Mouse (Mus musculus): Measurements from ENCODE around the gene Lect2. TPM values are rescaled to one million over a fixed set of nuclear protein-coding genes. Genes with fewer than 3 reads are reported as not detected.

Gene Lect2
- polyA plus RNA-seq (2017; shearing (Covaris generic)): not detected

GRCm38 (mm10) chr13:56548401-56548800, at the start of gene Lect2:
Gene Lect2 (minus strand): TSS chr13:56548502.

GRCm38 (mm10) chr13:56522081-56522820, 26.1 kb downstream of the Lect2 start, which contains the start of gene Fbxl21:
Gene Fbxl21 (plus strand): TSS chr13:56522472.

Other genes starting within 250 kb of the Lect2 start
- not detected for gene Gm3045, start 121.9 kb downstream of the Lect2 start, polyA plus RNA-seq (2017; shearing (Covaris generic))
- gene Slc25a48, start 110.1 kb downstream of the Lect2 start, polyA plus RNA-seq (2017; shearing (Covaris generic)): not detected
- not detected for gene Il9, start 66.3 kb downstream of the Lect2 start, polyA plus RNA-seq (2017; shearing (Covaris generic))
- 2.5 TPM for gene Fbxl21, start 26.0 kb downstream of the Lect2 start, polyA plus RNA-seq (2017; shearing (Covaris generic))
- 0.62 TPM for gene Tgfbi, start 61.0 kb upstream of the Lect2 start, polyA plus RNA-seq (2017; shearing (Covaris generic))
- gene Smad5, start 154.5 kb upstream of the Lect2 start, polyA plus RNA-seq (2017; shearing (Covaris generic)): 21.3 TPM
- gene Gm45623, start 205.3 kb upstream of the Lect2 start, polyA plus RNA-seq (2017; shearing (Covaris generic)): not detected